Mouse (Mus musculus): ENCODE measurements around the gene Aanat. TPM values are rescaled to one million over a fixed set of nuclear protein-coding genes. Genes with fewer than 3 reads are reported as not detected.

The Aanat gene
- total and polyA plus RNA-seq, 2 experiments from 2014 or later: 0.46 to 0.68 TPM

DNA sequence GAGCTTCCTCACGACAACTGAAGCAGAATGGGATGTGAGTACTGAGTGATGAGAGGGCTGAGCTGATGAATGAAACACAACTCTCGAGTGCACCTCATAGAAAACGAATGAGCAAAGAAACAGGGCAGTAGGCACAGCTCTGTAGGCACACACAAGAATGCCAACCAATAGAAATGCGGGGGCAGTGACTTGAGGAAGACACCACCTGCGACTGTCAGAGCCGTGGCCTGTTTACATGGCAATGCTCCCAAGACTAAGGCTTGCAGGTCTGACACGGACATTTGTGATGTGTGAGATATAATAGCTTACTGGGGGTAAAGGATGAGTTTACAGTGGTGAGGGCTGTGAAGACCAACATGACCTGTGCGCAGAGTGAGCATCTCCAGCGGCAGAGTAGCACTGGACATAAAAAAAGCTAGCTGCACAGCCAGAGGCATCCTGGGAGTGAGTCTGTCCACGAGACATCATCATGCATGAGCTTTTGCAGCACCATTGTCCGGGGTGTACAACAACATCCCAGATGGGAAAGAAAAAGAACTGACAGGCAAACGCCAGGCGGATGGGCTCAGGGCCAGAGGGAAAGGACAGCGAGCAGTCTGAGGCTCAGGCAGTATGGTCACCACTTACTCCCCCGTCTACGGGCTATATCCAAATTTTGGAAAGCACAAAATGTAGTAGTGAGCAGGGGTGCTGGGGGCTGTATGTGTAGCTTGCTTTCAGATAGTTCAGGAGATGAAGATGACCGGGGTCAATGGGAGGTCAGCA lies 38.8 kb upstream of the Aanat start:
- H3K4me2 ChIP-seq (ENCODE audit: low read depth, low read length): no peak overlapping the region
- H3K27me3 ChIP-seq (ENCODE audit: insufficient read depth, low read length): no peaks in the 10 kb centered on the region
- peaks cover 36% of the 10 kb centered on the region for H3K36me3 ChIP-seq (ENCODE audit: insufficient read depth, low read length)
- no peak overlapping the region for H3K4me3 ChIP-seq (ENCODE audit: low read length)
- WGBS: 62% methylated on average over 17 of the region's 17 CpGs
- peaks cover 5% of the 10 kb centered on the region; the same call in 1 of the 2 replicates for H3K4me1 ChIP-seq (ENCODE audit: insufficient read depth, low read length)
- DNase-seq (ENCODE audit: low spot score): no peak
- H3K9ac ChIP-seq (replicated peaks; ENCODE audit: low read length): no peak overlapping the region
- peak overlapping the region; percentile 7; the same call in 1 of the 2 replicates for H3K27ac ChIP-seq
- TF ChIP-seq CTCF (IDR thresholded peaks at IDR 0.05; ENCODE audit: low read depth): no peak
- no peak for ATAC-seq
- no peaks in the 10 kb centered on the region for H3K9me3 ChIP-seq (ENCODE audit: low read length)

DNA sequence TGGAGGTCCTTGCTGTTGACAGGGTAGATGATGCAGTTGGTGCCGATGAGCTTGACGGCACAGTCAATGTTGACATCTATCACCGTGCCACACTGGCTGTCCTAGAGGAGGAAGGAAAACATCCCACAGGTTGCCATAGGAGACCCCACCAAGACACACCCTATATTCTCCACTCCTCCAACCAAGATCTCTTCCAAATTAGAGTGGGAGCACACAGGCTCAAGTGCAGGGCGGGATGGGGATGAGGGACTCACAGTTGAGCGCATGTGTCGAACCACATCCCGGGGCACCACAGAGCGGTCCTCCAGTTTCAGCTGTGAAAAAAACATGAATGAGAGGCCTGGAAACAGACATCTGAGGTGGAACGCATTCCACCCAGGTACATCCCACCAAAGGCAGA lies 37.5 kb upstream of the Aanat start:
- Histone ChIP-seq H3K9ac (replicated peaks; ENCODE audit: low read length) (no peak overlapping the region), H3K4me3 (ENCODE audit: low read length) (no peak overlapping the region), H3K4me1 (ENCODE audit: insufficient read depth, low read length) (peaks cover 5% of the 10 kb centered on the region; the same call in 1 of the 2 replicates), H3K36me3 (ENCODE audit: insufficient read depth, low read length) (peaks cover 25% of the 10 kb centered on the region), H3K4me2 (ENCODE audit: low read depth, low read length) (no peak overlapping the region), H3K27ac (no peak overlapping the region), H3K27me3 (ENCODE audit: insufficient read depth, low read length) (no peaks in the 10 kb centered on the region), H3K9me3 (ENCODE audit: low read length) (no peaks in the 10 kb centered on the region)
- DNase-seq (ENCODE audit: low spot score) (no peak), ATAC-seq (no peak)
- WGBS: 94% methylated on average over 9 of the region's 9 CpGs
- no peak for TF ChIP-seq CTCF (IDR thresholded peaks at IDR 0.05; ENCODE audit: low read depth)

DNA sequence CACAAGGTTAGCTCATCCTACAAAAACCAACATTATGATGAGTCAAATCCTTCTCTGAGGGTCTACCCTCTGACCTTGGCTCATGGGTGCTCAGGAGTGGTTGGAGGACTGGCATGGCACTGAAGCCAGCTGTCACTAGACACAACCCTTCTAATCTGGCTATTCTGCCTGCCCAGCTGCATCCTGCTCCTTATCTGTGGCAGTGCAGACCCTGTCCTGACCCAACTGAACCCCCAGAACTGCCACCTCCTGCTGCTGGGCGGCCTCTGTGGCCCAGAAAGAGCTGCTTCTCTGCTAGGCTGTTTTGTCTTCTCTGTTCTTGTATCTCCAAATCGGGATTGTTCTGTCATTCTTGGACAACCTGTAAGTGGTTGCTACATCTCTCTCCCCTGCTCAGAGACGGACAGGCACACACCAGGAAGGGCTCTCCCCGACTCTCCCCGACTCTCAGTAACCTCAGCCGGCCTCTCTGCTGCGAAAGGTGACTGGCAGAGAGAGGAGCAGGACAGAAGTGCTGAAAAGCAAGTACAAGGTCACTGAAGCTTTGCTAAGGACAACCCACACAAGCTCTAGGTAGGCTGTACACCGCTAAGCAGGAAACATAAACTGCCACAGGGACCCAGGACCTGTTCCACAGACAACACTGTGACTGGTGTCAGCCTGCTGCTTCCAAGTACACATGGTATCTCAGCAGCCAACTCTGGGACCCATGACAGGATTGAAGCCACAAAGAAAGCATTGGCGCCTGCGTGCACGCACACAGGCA lies 36.8 kb upstream of the Aanat start:
- Histone ChIP-seq H3K4me1 (ENCODE audit: insufficient read depth, low read length) (peaks cover 5% of the 10 kb centered on the region; the same call in 1 of the 2 replicates), H3K4me3 (ENCODE audit: low read length) (no peak overlapping the region), H3K4me2 (ENCODE audit: low read depth, low read length) (no peak overlapping the region), H3K27me3 (ENCODE audit: insufficient read depth, low read length) (no peaks in the 10 kb centered on the region), H3K9ac (replicated peaks; ENCODE audit: low read length) (no peak overlapping the region), H3K36me3 (ENCODE audit: insufficient read depth, low read length) (peaks cover 19% of the 10 kb centered on the region), H3K27ac (no peak overlapping the region), H3K9me3 (ENCODE audit: low read length) (no peaks in the 10 kb centered on the region)
- DNase-seq (ENCODE audit: low spot score) (no peak), ATAC-seq (no peak)
- 85% methylated on average over 11 of the region's 11 CpGs for whole genome bisulfite sequencing
- TF ChIP-seq CTCF (IDR thresholded peaks at IDR 0.05; ENCODE audit: low read depth): no peak

DNA sequence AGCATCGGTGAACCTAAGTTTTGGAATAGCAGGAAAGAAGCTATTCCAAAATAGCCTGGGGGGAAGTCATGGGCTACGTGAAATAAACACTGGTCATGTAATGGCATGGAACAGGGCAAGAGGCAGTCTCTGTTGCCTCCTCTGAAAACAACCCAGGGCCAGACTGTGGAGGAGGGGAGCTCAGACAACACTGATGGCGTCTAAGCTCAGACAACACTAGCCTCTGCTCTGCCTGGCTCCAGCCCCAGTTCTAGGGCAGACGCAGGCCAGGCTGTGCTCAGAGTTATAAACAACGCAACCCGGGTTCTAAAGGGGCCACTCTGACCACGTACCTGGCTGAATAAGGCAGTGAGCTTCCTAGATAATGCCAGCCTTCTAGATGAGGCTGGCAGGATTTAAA lies 35.5 kb upstream of the Aanat start:
- Histone ChIP-seq H3K4me2 (ENCODE audit: low read depth, low read length) (no peak overlapping the region), H3K9me3 (ENCODE audit: low read length) (no peaks in the 10 kb centered on the region), H3K27ac (peak overlapping the region; percentile 48; the same call in 1 of the 2 replicates), H3K4me1 (ENCODE audit: insufficient read depth, low read length) (peaks cover 14% of the 10 kb centered on the region), H3K27me3 (ENCODE audit: insufficient read depth, low read length) (no peaks in the 10 kb centered on the region), H3K4me3 (ENCODE audit: low read length) (no peak overlapping the region), H3K36me3 (ENCODE audit: insufficient read depth, low read length) (peaks cover 6% of the 10 kb centered on the region), H3K9ac (replicated peaks; ENCODE audit: low read length) (no peak overlapping the region)
- ATAC-seq (no peak), DNase-seq (ENCODE audit: low spot score) (no peak)
- WGBS: 71% methylated on average over 7 of the region's 7 CpGs
- TF ChIP-seq CTCF (IDR thresholded peaks at IDR 0.05; ENCODE audit: low read depth): no peak

DNA sequence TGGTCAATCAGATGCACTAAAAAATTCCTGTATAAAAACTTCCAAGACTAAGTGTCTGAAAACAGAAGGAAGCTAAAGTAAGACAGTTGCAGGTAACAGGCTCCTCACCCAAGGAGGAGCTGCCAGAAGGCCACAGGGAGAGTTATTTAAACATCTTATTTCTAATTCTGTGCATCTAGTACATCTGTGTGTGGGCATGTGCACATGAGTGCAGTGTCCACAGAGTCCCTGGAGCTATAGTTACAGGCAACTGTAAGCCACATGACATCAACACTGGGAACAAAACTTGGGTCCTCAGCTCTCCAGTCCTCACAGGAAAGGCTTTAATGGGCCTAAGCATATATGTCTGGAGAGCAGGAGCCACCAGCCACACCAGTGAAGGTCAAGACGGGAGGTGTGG lies 34.0 kb upstream of the Aanat start:
- no peaks in the 10 kb centered on the region for H3K36me3 ChIP-seq (ENCODE audit: insufficient read depth, low read length)
- DNase-seq (ENCODE audit: low spot score) (no peak), ATAC-seq (no peak)
- H3K9ac ChIP-seq (replicated peaks; ENCODE audit: low read length): no peak overlapping the region
- TF ChIP-seq CTCF (IDR thresholded peaks at IDR 0.05; ENCODE audit: low read depth): no peak
- peaks cover 24% of the 10 kb centered on the region for H3K4me1 ChIP-seq (ENCODE audit: insufficient read depth, low read length)
- WGBS: 89% methylated on average over 1 of the region's 1 CpGs
- no peak overlapping the region for H3K4me3 ChIP-seq (ENCODE audit: low read length)
- no peaks in the 10 kb centered on the region for H3K27me3 ChIP-seq (ENCODE audit: insufficient read depth, low read length)
- no peak overlapping the region for H3K4me2 ChIP-seq (ENCODE audit: low read depth, low read length)
- H3K27ac ChIP-seq: no peak overlapping the region
- no peaks in the 10 kb centered on the region for H3K9me3 ChIP-seq (ENCODE audit: low read length)

DNA sequence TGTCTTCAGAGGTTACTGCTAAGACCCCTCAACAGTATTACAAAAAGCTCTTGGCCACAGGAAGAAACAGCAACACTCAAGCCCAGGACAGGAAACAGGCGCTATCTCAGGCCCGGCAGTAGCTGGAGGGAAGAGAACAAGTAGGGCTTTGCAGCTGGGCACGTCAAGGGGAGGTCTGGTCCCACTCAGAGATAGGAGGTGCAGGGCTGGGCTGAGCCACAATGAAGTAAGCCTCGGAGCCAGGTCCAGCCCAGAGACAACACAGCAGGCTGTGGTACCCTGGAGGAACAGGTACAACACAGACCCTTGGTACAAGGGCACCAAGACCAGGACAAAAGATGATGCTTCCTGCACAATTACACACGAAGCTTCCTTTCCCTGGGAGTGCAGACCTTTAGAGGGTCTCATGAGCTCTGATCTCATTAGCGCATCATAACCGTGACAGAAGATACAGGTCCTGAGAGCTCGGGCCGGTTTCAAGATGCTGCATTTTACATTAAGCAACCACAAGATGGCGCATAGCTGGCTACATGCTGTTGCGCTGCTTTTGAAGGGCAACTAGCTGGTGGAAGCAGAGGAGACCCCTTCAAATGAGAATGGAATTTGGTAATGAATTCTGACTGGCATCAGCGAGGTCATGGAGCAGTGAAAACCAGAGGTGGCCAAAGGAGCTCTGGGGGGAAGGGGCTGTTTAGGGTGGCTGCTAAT lies 31.9 kb upstream of the Aanat start:
- 0 out of 2 replicates have a peak overlapping the region, but pooled peaks have one; percentile 11 for H3K27ac ChIP-seq
- H3K36me3 ChIP-seq (ENCODE audit: insufficient read depth, low read length): no peaks in the 10 kb centered on the region
- 39% methylated on average over 12 of the region's 12 CpGs for WGBS
- no peak overlapping the region for H3K4me3 ChIP-seq (ENCODE audit: low read length)
- H3K4me2 ChIP-seq (ENCODE audit: low read depth, low read length): no peak overlapping the region
- H3K4me1 ChIP-seq (ENCODE audit: insufficient read depth, low read length): peaks cover 24% of the 10 kb centered on the region
- DNase-seq (ENCODE audit: low spot score) (peak; percentile 90), ATAC-seq (peak; percentile 55)
- 0 out of 2 replicates have a peak overlapping the region, but pooled peaks have one; percentile 7 for H3K9ac ChIP-seq (replicated peaks; ENCODE audit: low read length)
- no peaks in the 10 kb centered on the region for H3K27me3 ChIP-seq (ENCODE audit: insufficient read depth, low read length)
- H3K9me3 ChIP-seq (ENCODE audit: low read length): no peaks in the 10 kb centered on the region
- peak; percentile 90 for TF ChIP-seq CTCF (IDR thresholded peaks at IDR 0.05; ENCODE audit: low read depth)

Data from hindbrain, postnatal 0 days (tissue).